Mouse (Mus musculus) left cerebral cortex, adult 8-10 months (tissue): ENCODE measurements at regions not wholly inside any gene's neighbourhood (a gene's known extent, or its start where the extent isn't known, plus 50 kb on each side); places are given as distances from the start of the nearest gene placed in this dataset.
A peak's percentile ranks its signal among the peaks of the same experiment; 100 is the strongest.

Experiments used
- DNase-seq, 2 experiments: peaks; one replicate each; pipeline ENCODE4 v3.0.0; 2022; ENCODE audit warnings: low spot score in 2 of 2

- DNase-seq: no peak
Measured at GRCm38 (mm10) chrX:56276348-56276747, 63.7 kb upstream of the Gm773 start.

GRCm38 (mm10) chrX:56274170-56274569 is 61.5 kb upstream of the Gm773 start:
- no peak for DNase-seq

- peak in 1 of 2 experiments; percentile 58 for DNase-seq
Measured at GRCm38 (mm10) chrX:56269706-56270105, 57.0 kb upstream of the Gm773 start.
